8 mouse cellular contexts compared by ENCODE assay signal in the genomic region with DNA sequence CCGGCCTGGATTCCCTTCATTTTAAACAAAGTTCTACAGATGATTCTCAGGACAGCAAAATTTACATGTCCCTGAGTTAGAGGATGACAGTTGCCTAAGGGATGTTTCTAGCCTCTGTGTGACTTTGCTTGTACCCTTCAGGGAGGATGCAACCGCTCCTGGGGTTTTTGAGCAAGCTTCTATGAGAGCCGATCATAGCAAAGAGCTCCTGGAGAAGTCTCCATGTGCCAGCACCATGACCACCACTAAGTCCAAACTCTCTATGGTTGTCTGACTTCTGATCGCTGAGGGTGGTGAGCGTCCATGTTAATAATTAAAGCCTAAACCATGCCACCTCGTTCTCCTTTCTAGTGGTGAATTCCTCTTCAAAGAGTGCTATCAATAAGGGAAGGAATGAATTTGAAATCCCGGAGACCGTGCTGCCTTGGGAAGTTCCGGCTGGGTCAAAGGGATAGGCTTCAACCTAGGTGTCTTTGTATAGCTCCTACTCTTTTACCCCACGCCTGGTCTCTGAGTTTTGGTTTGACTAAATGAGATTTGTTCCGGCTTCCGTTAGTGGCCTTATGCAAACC. TPM values are rescaled to one million over a fixed set of nuclear protein-coding genes. Genes with fewer than 3 reads are reported as not detected.
DNase-seq lines count a peak whose midpoint lies in the region; ATAC-seq and TF ChIP-seq lines count a peak whose summit lies in the region.

No protein-coding gene starts in this region.

- no peaks in the 10 kb centered on the region for H3K36me3 ChIP-seq in lung, postnatal 0 days (ENCODE audit: insufficient read depth, low read length)
- H3K36me3 ChIP-seq in hindbrain, embryonic 10.5 days, result no peaks in the 10 kb centered on the region
- no peaks in the 10 kb centered on the region for H3K36me3 ChIP-seq in limb, embryonic 14.5 days (ENCODE audit: control insufficient read depth, insufficient read depth, low read length)
- no peaks in the 10 kb centered on the region for H3K36me3 ChIP-seq in stomach, embryonic 16.5 days (ENCODE audit: control insufficient read depth, insufficient read depth, low read length)

- TF ChIP-seq POLR2A in limb, embryonic 14.5 days (IDR thresholded peaks at IDR 0.05; ENCODE audit: borderline replicate concordance, extremely low read depth, insufficient read depth, insufficient read length), result no peak

- no peak for TF ChIP-seq EP300 in lung, postnatal 0 days (IDR thresholded peaks at IDR 0.05)

- ATAC-seq in lung, postnatal 0 days, result no peak
- ATAC-seq in limb, embryonic 14.5 days (ENCODE audit: low FRiP score, low read depth), result no peak
- no peak for ATAC-seq in stomach, embryonic 16.5 days (ENCODE audit: insufficient read depth, low FRiP score)

- H3K4me1 ChIP-seq in lung, postnatal 0 days (ENCODE audit: insufficient read depth, low read depth, low read length), result no peaks in the 10 kb centered on the region; the same call in 1 of the 2 replicates
- H3K4me1 ChIP-seq in hindbrain, embryonic 10.5 days (replicated peaks), result peaks cover 28% of the 10 kb centered on the region
- H3K4me1 ChIP-seq in limb, embryonic 14.5 days (ENCODE audit: control insufficient read depth, insufficient read depth, low read length), result 0 out of 2 replicates have a peak, but pooled peaks cover 5% of the 10 kb centered on the region
- peaks cover 4% of the 10 kb centered on the region; the same call in 1 of the 2 replicates for H3K4me1 ChIP-seq in stomach, embryonic 16.5 days (ENCODE audit: control insufficient read depth, insufficient read depth, low read length)

- H3K27me3 ChIP-seq in lung, postnatal 0 days (replicated peaks; ENCODE audit: insufficient read depth, low read length), result no peaks in the 10 kb centered on the region
- H3K27me3 ChIP-seq in hindbrain, embryonic 10.5 days (ENCODE audit: insufficient read depth, poor library complexity, severe bottlenecking), result peaks cover 98% of the 10 kb centered on the region
- peaks cover 26% of the 10 kb centered on the region for H3K27me3 ChIP-seq in limb, embryonic 14.5 days (ENCODE audit: control insufficient read depth, insufficient read depth, low read length)
- peaks cover 10% of the 10 kb centered on the region for H3K27me3 ChIP-seq in stomach, embryonic 16.5 days (ENCODE audit: control insufficient read depth, insufficient read depth, low read length)

- H3K27ac ChIP-seq in lung, postnatal 0 days (ENCODE audit: low read length), result peak overlapping the region; percentile 57
- no peak overlapping the region for H3K27ac ChIP-seq in hindbrain, embryonic 10.5 days
- no peak overlapping the region for H3K27ac ChIP-seq in limb, embryonic 14.5 days (replicated peaks; ENCODE audit: low read depth, low read length)
- H3K27ac ChIP-seq in stomach, embryonic 16.5 days (ENCODE audit: low read length), result 0 out of 2 replicates have a peak overlapping the region, but pooled peaks have one; percentile 1

- WGBS in lung, postnatal 0 days, result 29% methylated on average over 12 of the region's 12 CpGs
- 23% methylated on average over 12 of the region's 12 CpGs for WGBS in hindbrain, embryonic 10.5 days
- WGBS in limb, embryonic 14.5 days, result 29% methylated on average over 12 of the region's 12 CpGs
- 32% methylated on average over 12 of the region's 12 CpGs for WGBS in stomach, embryonic 16.5 days

- no peak for DNase-seq in lung, postnatal 0 days (ENCODE audit: low spot score)
- DNase-seq in lung, postnatal 4 days, result no peak
- DNase-seq in hindbrain, embryonic 10.5 days (ENCODE audit: low spot score), result no peak
- DNase-seq in limb, embryonic 14.5 days (ENCODE audit: low spot score), result no peak
- no peak for DNase-seq in spleen, adult 12 weeks (ENCODE audit: low spot score)
- no peak for DNase-seq in right cerebral cortex, postnatal 25 days
- DNase-seq in cerebellum, adult 11 months, result no peak

- peak overlapping the region; percentile 35 for H3K4me3 ChIP-seq in lung, postnatal 0 days (ENCODE audit: low read depth, low read length)
- peak overlapping the region; percentile 46 for H3K4me3 ChIP-seq in hindbrain, embryonic 10.5 days
- H3K4me3 ChIP-seq in limb, embryonic 14.5 days (replicated peaks; ENCODE audit: low read length), result peak overlapping the region; percentile 32
- peak overlapping the region; percentile 48 for H3K4me3 ChIP-seq in stomach, embryonic 16.5 days (replicated peaks; ENCODE audit: low read length)

- H3K9me3 ChIP-seq in lung, postnatal 0 days (ENCODE audit: low read length), result no peaks in the 10 kb centered on the region
- no peaks in the 10 kb centered on the region for H3K9me3 ChIP-seq in hindbrain, embryonic 10.5 days
- H3K9me3 ChIP-seq in limb, embryonic 14.5 days (ENCODE audit: control insufficient read depth, low read length), result no peaks in the 10 kb centered on the region
- no peaks in the 10 kb centered on the region for H3K9me3 ChIP-seq in stomach, embryonic 16.5 days (replicated peaks; ENCODE audit: control insufficient read depth, low read length)

- peak overlapping the region; percentile 66 for H3K4me2 ChIP-seq in lung, postnatal 0 days (replicated peaks; ENCODE audit: low read depth, low read length)
- H3K4me2 ChIP-seq in limb, embryonic 14.5 days (replicated peaks; ENCODE audit: low read depth, low read length, severe bottlenecking), result peak overlapping the region; percentile 53
- H3K4me2 ChIP-seq in stomach, embryonic 16.5 days (ENCODE audit: low read depth, low read length), result peak overlapping the region; percentile 83

- H3K9ac ChIP-seq in lung, postnatal 0 days (replicated peaks; ENCODE audit: low read depth), result no peak overlapping the region
- H3K9ac ChIP-seq in limb, embryonic 14.5 days (ENCODE audit: low read depth, low read length, severe bottlenecking), result no peak overlapping the region
- H3K9ac ChIP-seq in stomach, embryonic 16.5 days (ENCODE audit: low read length), result no peak overlapping the region

- TF ChIP-seq CTCF in lung, postnatal 0 days (IDR thresholded peaks at IDR 0.05), result no peak

RNA-seq across cellular contexts. Expression of a gene that starts 4.9 kb away (rescaled TPM):
- polyA plus RNA-seq in lung, postnatal 0 days (2015; fragmentation: Nextera tagmentation; extraction: Ambion mirVana), result 85.6 and 94.9 TPM in 2 replicates
- 0.60 and 0.78 TPM in 2 replicates for polyA plus RNA-seq in hindbrain, embryonic 10.5 days (2016; fragmentation: Nextera tagmentation; extraction: Ambion mirVana)
- 4.8 and 5.2 TPM in 2 replicates for polyA plus RNA-seq in limb, embryonic 14.5 days (2012; rRNA removed)
- 0.59 and 1.4 TPM in 2 replicates for polyA plus RNA-seq in limb, embryonic 14.5 days (2014; fragmentation: Nextera tagmentation; extraction: Ambion mirVana)
- 96.0 and 120 TPM in 2 replicates for polyA plus RNA-seq in stomach, embryonic 16.5 days (2015; fragmentation: Nextera tagmentation; extraction: Ambion mirVana)

RNA-seq across cellular contexts. Expression of a gene that starts 8.7 kb away (rescaled TPM):
- polyA plus RNA-seq in lung, postnatal 0 days (2015; fragmentation: Nextera tagmentation; extraction: Ambion mirVana), result 4.0 and 4.2 TPM in 2 replicates
- 1.2 and 2.6 TPM in 2 replicates for polyA plus RNA-seq in hindbrain, embryonic 10.5 days (2016; fragmentation: Nextera tagmentation; extraction: Ambion mirVana)
- 17.7 and 26.1 TPM in 2 replicates for polyA plus RNA-seq in limb, embryonic 14.5 days (2012; rRNA removed)
- 12.3 and 17.2 TPM in 2 replicates for polyA plus RNA-seq in limb, embryonic 14.5 days (2014; fragmentation: Nextera tagmentation; extraction: Ambion mirVana)
- polyA plus RNA-seq in stomach, embryonic 16.5 days (2015; fragmentation: Nextera tagmentation; extraction: Ambion mirVana), result 4.4 and 4.5 TPM in 2 replicates

RNA-seq across cellular contexts. Expression of a gene that starts 11.5 kb away (rescaled TPM):
- 7.7 and 9.9 TPM in 2 replicates for polyA plus RNA-seq in lung, postnatal 0 days (2015; fragmentation: Nextera tagmentation; extraction: Ambion mirVana)
- 6.0 and 8.2 TPM in 2 replicates for polyA plus RNA-seq in hindbrain, embryonic 10.5 days (2016; fragmentation: Nextera tagmentation; extraction: Ambion mirVana)
- 7.8 and 8.1 TPM in 2 replicates for polyA plus RNA-seq in limb, embryonic 14.5 days (2012; rRNA removed)
- 9.4 and 12.0 TPM in 2 replicates for polyA plus RNA-seq in limb, embryonic 14.5 days (2014; fragmentation: Nextera tagmentation; extraction: Ambion mirVana)
- polyA plus RNA-seq in stomach, embryonic 16.5 days (2015; fragmentation: Nextera tagmentation; extraction: Ambion mirVana), result 11.9 and 13.3 TPM in 2 replicates

RNA-seq across cellular contexts. Expression of a gene that starts 16.1 kb away (rescaled TPM):
- 256 and 260 TPM in 2 replicates for polyA plus RNA-seq in lung, postnatal 0 days (2015; fragmentation: Nextera tagmentation; extraction: Ambion mirVana)
- polyA plus RNA-seq in hindbrain, embryonic 10.5 days (2016; fragmentation: Nextera tagmentation; extraction: Ambion mirVana), result 31.9 and 34.1 TPM in 2 replicates
- 34.7 and 35.4 TPM in 2 replicates for polyA plus RNA-seq in limb, embryonic 14.5 days (2012; rRNA removed)
- 44.1 and 48.3 TPM in 2 replicates for polyA plus RNA-seq in limb, embryonic 14.5 days (2014; fragmentation: Nextera tagmentation; extraction: Ambion mirVana)
- polyA plus RNA-seq in stomach, embryonic 16.5 days (2015; fragmentation: Nextera tagmentation; extraction: Ambion mirVana), result 58.2 and 58.6 TPM in 2 replicates

RNA-seq across cellular contexts. Expression of a gene that starts 54.8 kb away (rescaled TPM):
- polyA plus RNA-seq in lung, postnatal 0 days (2015; fragmentation: Nextera tagmentation; extraction: Ambion mirVana), result 12.1 and 12.2 TPM in 2 replicates
- polyA plus RNA-seq in hindbrain, embryonic 10.5 days (2016; fragmentation: Nextera tagmentation; extraction: Ambion mirVana), result 36.8 and 40.0 TPM in 2 replicates
- polyA plus RNA-seq in limb, embryonic 14.5 days (2012; rRNA removed), result 64.4 and 74.2 TPM in 2 replicates
- 26.7 and 31.7 TPM in 2 replicates for polyA plus RNA-seq in limb, embryonic 14.5 days (2014; fragmentation: Nextera tagmentation; extraction: Ambion mirVana)
- 15.3 and 16.1 TPM in 2 replicates for polyA plus RNA-seq in stomach, embryonic 16.5 days (2015; fragmentation: Nextera tagmentation; extraction: Ambion mirVana)

Comparison
In these comparisons a context has a peak if more than half of its experiments do, and no peak if none do; other contexts are left out.
1. H3K27ac ChIP-seq: peak in lung, postnatal 0 days (single experiment) and stomach, embryonic 16.5 days (single experiment); none in hindbrain, embryonic 10.5 days (single experiment) and limb, embryonic 14.5 days (single experiment).
2. RNA of a gene that starts 4.9 kb away (polyA plus RNA-seq): 96.0 to 120 TPM in stomach, embryonic 16.5 days and 85.6 to 94.9 TPM in lung, postnatal 0 days; 0.59 to 5.2 TPM in limb, embryonic 14.5 days and 0.60 to 0.78 TPM in hindbrain, embryonic 10.5 days; every median in the first group is over 10 times any median in the second.
3. Peak in every context shown above with its lines, with median percentiles within 50 percentile points of each other: H3K4me2 ChIP-seq and H3K4me3 ChIP-seq.